Mouse (Mus musculus): Measurements from ENCODE around the gene Aox2.

DNA sequence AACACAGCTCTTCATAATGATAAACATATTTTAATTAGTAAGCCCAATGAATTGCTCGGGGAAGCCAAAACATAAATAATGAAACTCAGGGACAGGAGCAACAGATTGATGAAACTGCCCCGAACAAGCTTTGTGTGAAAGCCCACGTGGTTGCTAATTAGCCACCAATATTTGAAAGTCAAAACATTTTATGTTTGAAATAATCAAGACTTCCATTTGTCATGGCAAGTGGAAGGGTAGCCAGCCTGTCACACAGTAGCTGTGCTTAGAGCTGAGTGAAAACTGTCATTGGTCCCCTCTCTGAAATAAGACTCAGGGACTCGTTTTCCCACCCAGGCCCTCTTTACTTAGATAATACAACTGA is 3.5 kb downstream of the Aox2 start:
- TF ChIP-seq HCFC1 (IDR thresholded peaks at IDR 0.05; ENCODE audit: borderline replicate concordance, insufficient read depth, low read length) (no peak), CHD2 (IDR thresholded peaks at IDR 0.05; ENCODE audit: low read depth, low read length) (no peak)
